Mouse (Mus musculus) splenic B cell, adult 2 months (primary cell): ENCODE data around the gene Olfr479.
"Not testable (repeated sequence)": the region's sequence is repeated elsewhere in the genome, so short reads cannot be mapped to it uniquely, and the experiment has no call there.

ENCODE experiments used
- DNase-seq: peaks from one replicate; pipeline ENCODE4 v3.0.0-alpha.2; 2011; ENCODE audit warnings: low read depth, low spot score
- H3K27me3 ChIP-seq: 2 replicates; pipeline ENCODE4 v1.6.1; 2012; ENCODE audit warnings: mild to moderate bottlenecking, low read length, moderate library complexity, mixed read lengths; ENCODE audit not compliant: control insufficient read depth, poor library complexity, insufficient read depth, severe bottlenecking
- H3K36me3 ChIP-seq: 2 replicates; pipeline ENCODE4 v1.6.1; 2012; ENCODE audit warnings: mild to moderate bottlenecking, low read length, moderate library complexity, mixed read lengths; ENCODE audit not compliant: control insufficient read depth, poor library complexity, insufficient read depth, severe bottlenecking

Olfr479 gene

DNA sequence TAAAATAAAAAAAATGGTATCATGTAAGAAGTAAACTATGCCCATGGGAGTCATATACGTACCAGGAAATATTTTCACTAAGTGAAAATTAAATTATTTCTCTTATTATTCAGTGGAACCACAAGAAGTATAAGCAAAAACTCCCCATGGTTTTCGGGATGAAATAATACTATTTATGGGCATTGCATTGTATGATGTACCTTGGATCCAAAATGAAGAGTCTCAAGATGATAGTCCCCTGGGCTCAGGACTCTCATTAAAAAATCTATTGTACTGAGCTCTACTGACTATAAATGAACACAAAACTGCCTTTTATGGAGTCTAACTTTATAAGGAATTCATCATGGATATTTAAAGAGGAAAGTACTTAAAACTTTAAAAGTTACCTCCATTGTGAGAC is at the start of gene Olfr479:
Gene Olfr479, plus strand, starts transcription at position 301 of the 400 bp plus-strand sequence.
- no peak for DNase-seq
- Histone ChIP-seq H3K36me3 (no peaks in the 10 kb centered on the region), H3K27me3 (no peaks in the 10 kb centered on the region)

DNA sequence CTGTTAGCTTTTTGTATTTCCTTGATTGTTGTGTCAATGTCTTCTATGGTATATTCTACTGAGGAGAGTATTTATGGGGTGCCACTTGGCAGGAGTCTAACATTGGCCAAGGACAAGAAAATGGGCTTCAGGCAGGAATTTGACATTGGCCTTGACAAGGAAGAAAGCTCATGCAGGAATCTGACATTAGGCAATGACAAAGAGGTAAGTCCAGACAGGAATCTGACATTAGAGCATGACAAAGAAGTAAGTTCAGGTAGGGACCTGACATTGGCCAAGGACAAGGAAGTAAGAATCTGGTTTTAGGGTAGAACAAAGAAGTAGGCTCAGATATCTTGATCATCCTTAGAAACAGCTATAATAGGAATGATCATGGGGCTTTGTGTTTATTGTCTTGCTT is 36.2 kb upstream of the Olfr479 start:
- H3K36me3 ChIP-seq, DNase-seq, H3K27me3 ChIP-seq: not testable (repeated sequence)

DNA sequence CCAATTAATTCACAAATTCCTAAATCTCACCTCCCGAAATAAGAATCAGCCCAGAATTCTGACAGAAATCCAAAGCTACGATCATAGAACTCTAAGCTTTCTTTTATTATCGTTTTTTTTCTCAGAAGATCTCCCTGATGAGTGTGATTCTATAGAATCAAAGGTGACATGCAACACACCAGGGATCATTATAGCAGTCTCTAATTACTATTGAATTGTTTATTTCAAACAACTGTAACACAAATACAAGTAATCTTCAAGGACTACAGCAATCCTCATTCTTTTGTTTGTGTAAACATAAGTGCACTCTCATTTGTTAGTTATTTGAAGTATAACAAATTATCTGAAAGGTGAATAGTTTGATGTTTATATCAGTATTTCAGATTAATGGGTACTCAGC is 16.6 kb upstream of the Olfr479 start, which contains the start of gene Olfr478:
Gene Olfr478, minus strand, starts transcription at position 101 of the 400 bp plus-strand sequence.
- no peak for DNase-seq
- H3K36me3 ChIP-seq = no peaks in the 10 kb centered on the region

DNA sequence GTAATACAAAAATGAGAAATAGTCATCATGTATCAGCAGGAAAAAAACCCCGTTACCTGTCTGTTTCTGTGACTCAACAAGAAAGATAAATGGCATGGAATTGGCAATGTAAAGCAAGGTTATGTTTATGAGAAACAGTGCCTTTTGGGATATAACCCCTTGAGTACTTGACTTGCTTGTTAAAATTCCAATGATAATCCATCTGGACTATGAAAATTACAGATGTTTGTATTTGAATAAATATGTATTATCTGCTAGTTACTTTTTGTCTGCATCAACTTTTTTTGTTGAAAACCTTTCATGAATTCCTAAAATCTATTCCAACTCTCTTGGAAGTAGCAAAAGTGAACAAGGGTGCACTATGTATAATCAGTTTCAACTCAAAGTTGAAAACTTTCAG is 16.8 kb downstream of the Olfr479 start, which contains the start of gene Olfr480:
Gene Olfr480, minus strand, starts transcription at position 101 of the 400 bp plus-strand sequence.
- no peaks in the 10 kb centered on the region for H3K27me3 ChIP-seq
- no peak for DNase-seq
- no peaks in the 10 kb centered on the region for H3K36me3 ChIP-seq

More for the DNA sequence above, 16.6 kb upstream of the Olfr479 start, which contains the start of gene Olfr478:
- H3K27me3 ChIP-seq = no peaks in the 10 kb centered on the region; the same call in 1 of the 2 replicates

DNA sequence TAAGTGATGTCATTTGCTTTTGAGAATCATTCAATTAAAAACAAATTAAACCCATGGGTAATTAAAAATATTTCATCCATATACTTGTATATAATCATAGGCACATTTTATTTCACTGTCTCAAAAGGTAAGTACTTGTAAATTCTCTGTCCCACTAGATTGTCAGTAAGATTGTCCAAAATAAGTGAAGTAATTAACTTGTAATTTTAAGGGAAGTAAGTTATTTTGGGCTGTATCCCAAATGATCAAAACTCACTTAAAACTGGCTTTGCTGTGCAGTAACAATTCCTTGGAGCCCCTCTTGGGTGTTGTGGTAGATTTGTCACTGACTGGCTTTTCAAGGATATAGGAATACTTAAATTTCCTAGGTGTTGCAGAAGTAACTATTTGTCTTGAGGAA is 29.1 kb downstream of the Olfr479 start, which contains the start of gene Olfr481:
Gene Olfr481, plus strand, starts transcription at position 301 of the 400 bp plus-strand sequence.
- H3K36me3 ChIP-seq = no peaks in the 10 kb centered on the region
- no peaks in the 10 kb centered on the region for H3K27me3 ChIP-seq
- DNase-seq = no peak

- no peak for DNase-seq
- H3K36me3 ChIP-seq = no peaks in the 10 kb centered on the region
- no peaks in the 10 kb centered on the region for H3K27me3 ChIP-seq
These were observed 47.0 kb downstream of the Olfr479 start, which contains the start of gene Olfr482 for GRCm38 (mm10) chr7:108097486-108097885. Olfr482 (minus strand) TSS chr7:108097586.

GRCm38 (mm10) chr7:108100549-108100948 is 50.1 kb downstream of the Olfr479 start, which contains the start of gene Olfr483:
Olfr483 (plus strand) TSS chr7:108100849.
- H3K27me3 ChIP-seq = no peaks in the 10 kb centered on the region
- H3K36me3 ChIP-seq = no peaks in the 10 kb centered on the region
- DNase-seq = no peak
